33 mouse cellular contexts compared by ENCODE assay signal in the genomic region with DNA sequence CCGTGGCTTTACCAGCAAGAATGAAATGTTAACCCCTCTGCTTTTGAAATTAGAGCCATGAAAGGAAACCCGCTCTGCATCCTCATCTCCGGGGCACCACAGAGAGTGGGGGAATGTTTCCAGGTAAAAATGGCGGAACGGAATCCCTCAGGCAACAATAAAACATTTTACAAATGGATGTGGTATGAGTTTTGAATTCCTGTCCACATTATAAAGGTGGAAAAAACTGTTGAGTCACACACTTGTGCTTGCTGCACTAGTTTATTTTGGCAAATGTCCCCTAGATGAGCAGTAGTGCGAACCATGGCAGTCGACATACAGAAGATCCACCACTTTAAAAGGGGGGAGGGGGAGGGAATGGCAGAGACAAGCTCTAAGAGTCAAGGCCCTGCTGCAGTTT.
"Had no signal": no experiment of that assay in that cellular context is flagged by ENCODE, and none has a peak within 500 bp of the region (broad histone marks: within the 10 kb centered on the region; RNA-seq: fewer than 3 reads in every experiment).

No protein-coding gene starts in this region.

- H3K4me3 ChIP-seq: heart, embryonic 12.5 days; heart, embryonic 13.5 days; heart, embryonic 15.5 days; hindbrain, embryonic 10.5 days; hindbrain, embryonic 12.5 days; hindbrain, embryonic 13.5 days; hindbrain, embryonic 15.5 days; intestine, embryonic 15.5 days; kidney, embryonic 15.5 days; layer of hippocampus, adult 2 months; left cerebral cortex, adult 2 months had no signal

- H3K4me1 ChIP-seq: heart, embryonic 12.5 days; heart, embryonic 13.5 days; heart, embryonic 15.5 days; hindbrain, embryonic 10.5 days; hindbrain, embryonic 12.5 days; hindbrain, embryonic 13.5 days; hindbrain, embryonic 15.5 days; intestine, embryonic 15.5 days; kidney, embryonic 15.5 days had no signal

- H3K27me3 ChIP-seq: heart, embryonic 12.5 days; heart, embryonic 13.5 days; heart, embryonic 15.5 days; hindbrain, embryonic 12.5 days; hindbrain, embryonic 13.5 days; hindbrain, embryonic 15.5 days; intestine, embryonic 15.5 days; kidney, embryonic 15.5 days had no signal

- ATAC-seq: hindbrain, embryonic 16.5 days; hindbrain, postnatal 0 days; inflammation-experienced regulatory T-cells, adult 6 months; intestine, embryonic 15.5 days; intestine, embryonic 16.5 days; intestine, postnatal 0 days had no signal

- H3K27ac ChIP-seq: heart, embryonic 13.5 days; heart, embryonic 15.5 days; hindbrain, embryonic 10.5 days; hindbrain, embryonic 12.5 days; hindbrain, embryonic 13.5 days; hindbrain, embryonic 14.5 days; hindbrain, embryonic 15.5 days; hindbrain, postnatal 0 days; intestine, embryonic 15.5 days; kidney, embryonic 15.5 days; kidney, postnatal 0 days; layer of hippocampus, adult 2 months; left cerebral cortex, adult 2 months had no signal

- DNase-seq: heart, postnatal 10 days; heart, postnatal 14 days; heart, postnatal 36 days; heart, postnatal 4 days; kidney, adult 11 months; kidney, adult 18-20 months; kidney, adult 2 months; kidney, adult 8-10 months; kidney, adult 9 months; kidney, postnatal 10 days; kidney, postnatal 25 days; kidney, postnatal 36 days; kidney, postnatal 4 days; layer of hippocampus, adult 9-11 months; layer of hippocampus, postnatal 36 days had no signal

- H3K36me3 ChIP-seq: heart, embryonic 12.5 days; heart, embryonic 13.5 days; heart, embryonic 15.5 days; hindbrain, embryonic 10.5 days; hindbrain, embryonic 12.5 days; hindbrain, embryonic 13.5 days; hindbrain, embryonic 15.5 days; intestine, embryonic 15.5 days; kidney, embryonic 15.5 days had no signal

- H3K9me3 ChIP-seq: heart, embryonic 12.5 days; heart, embryonic 13.5 days; heart, embryonic 15.5 days; hindbrain, embryonic 10.5 days; hindbrain, embryonic 12.5 days; hindbrain, embryonic 13.5 days; hindbrain, embryonic 15.5 days; intestine, embryonic 15.5 days; kidney, embryonic 15.5 days had no signal
